Mouse (Mus musculus) heart, adult 2 months (tissue): ENCODE data around the gene Foxj3. TPM values are rescaled to one million over a fixed set of nuclear protein-coding genes. Genes with fewer than 3 reads are reported as not detected.
"Not testable (repeated sequence)": the region's sequence is repeated elsewhere in the genome, so short reads cannot be mapped to it uniquely, and the experiment has no call there.

Experiments
- DNase-seq, 2 experiments: peaks; one replicate each; pipeline ENCODE4 v3.0.0; 2021
- H3K27ac ChIP-seq: fragments of 200-600 bp; 2 replicates; pipeline ENCODE4 v1.8.1; 2022
- H3K27me3 ChIP-seq: fragments of 200-500 bp; 2 replicates; pipeline ENCODE4 v1.6.1; 2012; ENCODE audit warnings: mild to moderate bottlenecking, low read length, inconsistent platforms, mixed read lengths; ENCODE audit not compliant: control insufficient read depth, insufficient read depth
- H3K36me3 ChIP-seq: fragments of 200-500 bp; 2 replicates; pipeline ENCODE4 v1.6.1; 2012; ENCODE audit warnings: low read length, inconsistent platforms; ENCODE audit not compliant: control insufficient read depth, insufficient read depth
- H3K4me1 ChIP-seq: fragments of 200-500 bp; 2 replicates; pipeline ENCODE4 v1.6.1; 2011; ENCODE audit warnings: low read length; ENCODE audit not compliant: control insufficient read depth, insufficient read depth
- H3K4me3 ChIP-seq: fragments of 200-600 bp; 2 replicates; pipeline ENCODE4 v1.8.1; 2022
- H3K79me2 ChIP-seq: fragments of 200-500 bp; replicated peaks from 2 replicates; pipeline ENCODE4 v1.6.1; 2012; ENCODE audit warnings: mild to moderate bottlenecking, inconsistent platforms, low read length, moderate library complexity, mixed read lengths; ENCODE audit not compliant: control insufficient read depth, insufficient read depth
- H3K9ac ChIP-seq: fragments of 200-500 bp; 2 replicates; pipeline ENCODE4 v1.6.1; 2012; ENCODE audit warnings: low read depth, mild to moderate bottlenecking, control low read depth, inconsistent platforms, low read length, mixed read lengths
- CTCF ChIP-seq: fragments of 200-600 bp; IDR thresholded peaks from 2 replicates; pipeline ENCODE4 v1.8.1; 2022; ENCODE audit warnings: antibody characterized with exemption, mild to moderate bottlenecking, moderate library complexity
- EP300 ChIP-seq: fragments of 200-500 bp; IDR thresholded peaks from 2 replicates; pipeline ENCODE4 v1.6.1; 2011; ENCODE audit warnings: low read depth, low read length, control low read depth; ENCODE audit not compliant: insufficient read depth
- POLR2A ChIP-seq: fragments of 200-500 bp; IDR thresholded peaks from 2 replicates; pipeline ENCODE4 v1.6.1; 2011; ENCODE audit warnings: mild to moderate bottlenecking, low read depth, low read length, control low read depth; ENCODE audit not compliant: insufficient read depth
- WGBS: fragments of 180-500 bp; shearing (Covaris S2); methylation state at CpG from one replicate; pipeline ENCODE4 v1.1.7; 2018; 5-methylcytosine and 5-hydroxymethylcytosine counted together
- intact Hi-C: fragments of 180-260 bp; cut with DNase I; formaldehyde crosslinking; loops from one replicate; pipeline ENCODE4 v1.15.1; 2025
- polyA plus RNA-seq: library from polyadenylated mRNA; depleted of rRNA; stranded (reverse); fragments of >200 nt; gene quantifications from 2 replicates; pipeline ENCODE4 v1.2.3, GENCODE M21; 2012
- total RNA-seq, 2 experiments: library from RNA; stranded (reverse); gene quantifications; 2 replicates each; pipeline ENCODE4 v1.2.3; 2021

Foxj3 gene
- total and polyA plus RNA-seq, 3 experiments, result 13.5 to 32.1 (median 30.3) TPM

- no peaks in the 10 kb centered on the region; the same call in none of the 2 replicates for H3K4me1 ChIP-seq
- H3K4me3 ChIP-seq, result no peak overlapping the region
- no peaks in the 10 kb centered on the region for H3K27me3 ChIP-seq
- H3K36me3 ChIP-seq, result no peaks in the 10 kb centered on the region; the same call in 1 of the 2 replicates
- 58% methylated on average over 4 of the region's 4 CpGs for WGBS
- DNase-seq, result no peak
- H3K79me2 ChIP-seq, result no peaks in the 10 kb centered on the region
- no peak overlapping the region for H3K27ac ChIP-seq
- no peak for TF ChIP-seq EP300
- TF ChIP-seq CTCF, result no peak
- TF ChIP-seq POLR2A, result no peak
- H3K9ac ChIP-seq, result no peak overlapping the region
- intact Hi-C loops, result loop anchor here (2.0 to 5.0 kb wide), 2 partner anchors 90 to 197 kb away; partner anchors contain the start of genes Foxj3 and Frg2f1
Observed at GRCm38 (mm10) chr4:119627317-119627716, 90.5 kb downstream of the Foxj3 start.

- not testable (repeated sequence) for H3K9ac ChIP-seq, H3K4me1 ChIP-seq, H3K36me3 ChIP-seq, H3K27me3 ChIP-seq, DNase-seq, H3K27ac ChIP-seq, H3K79me2 ChIP-seq, H3K4me3 ChIP-seq
- peak; percentile 52 for TF ChIP-seq CTCF
- intact Hi-C loops, result loop anchor here (5.0 kb wide), 1 partner anchor 91 kb away; the partner anchor contains the start of genes Foxj3 and Frg2f1
- WGBS, result 72% methylated on average over 4 of the region's 4 CpGs
Observed at GRCm38 (mm10) chr4:119628363-119628762, 91.6 kb downstream of the Foxj3 start.

GRCm38 (mm10) chr4:119631115-119631919 lies 94.5 kb downstream of the Foxj3 start:
- Histone ChIP-seq H3K4me3 (no peak overlapping the region), H3K27me3 (no peaks in the 10 kb centered on the region), H3K9ac (peak overlapping the region; percentile 17), H3K79me2 (no peaks in the 10 kb centered on the region), H3K36me3 (no peaks in the 10 kb centered on the region; the same call in 1 of the 2 replicates), H3K4me1 (peaks cover 2% of the 10 kb centered on the region), H3K27ac (peak overlapping the region; percentile 15; the same call in 1 of the 2 replicates)
- intact Hi-C loops, result loop anchor here (2.0 to 5.0 kb wide), 4 partner anchors 35 to 497 kb away; no protein-coding TSS in a partner anchor
- WGBS, result 39% methylated on average over 11 of the region's 11 CpGs
- peak; percentile 36 to 60 for DNase-seq
- TF ChIP-seq POLR2A (0 out of 2 replicates have a peak, but pooled peaks have one; percentile 19), CTCF (peak; percentile 87), EP300 (peak; percentile 80)

GRCm38 (mm10) chr4:119632721-119633120 lies 95.9 kb downstream of the Foxj3 start:
- Histone ChIP-seq H3K27ac (peak overlapping the region; percentile 11; the same call in 1 of the 2 replicates), H3K4me3 (no peak overlapping the region), H3K79me2 (no peaks in the 10 kb centered on the region), H3K27me3 (no peaks in the 10 kb centered on the region), H3K36me3 (no peaks in the 10 kb centered on the region), H3K4me1 (peaks cover 2% of the 10 kb centered on the region), H3K9ac (no peak overlapping the region)
- TF ChIP-seq EP300 (no peak), CTCF (no peak), POLR2A (no peak)
- 48% methylated on average over 7 of the region's 7 CpGs for WGBS
- DNase-seq, result no peak
- intact Hi-C loops, result loop anchor here (5.0 kb wide), 1 partner anchor 385 kb away; no protein-coding TSS in a partner anchor

- no peak overlapping the region for H3K9ac ChIP-seq
Observed at GRCm38 (mm10) chr4:119633342-119633741, 96.5 kb downstream of the Foxj3 start.

GRCm38 (mm10) chr4:119633948-119634347 lies 97.1 kb downstream of the Foxj3 start:
- 83% methylated on average over 3 of the region's 3 CpGs for WGBS
- DNase-seq, result no peak
- no peak overlapping the region for H3K27ac ChIP-seq
- intact Hi-C loops, result loop anchor here (5.0 kb wide), 1 partner anchor 387 kb away; no protein-coding TSS in a partner anchor
- H3K79me2 ChIP-seq, result no peaks in the 10 kb centered on the region
- H3K4me3 ChIP-seq, result no peak overlapping the region
- TF ChIP-seq CTCF (no peak), EP300 (no peak), POLR2A (no peak)
- H3K4me1 ChIP-seq, result peaks cover 2% of the 10 kb centered on the region
- H3K36me3 ChIP-seq, result no peaks in the 10 kb centered on the region
- H3K27me3 ChIP-seq, result no peaks in the 10 kb centered on the region
- H3K9ac ChIP-seq, result no peak overlapping the region

More at GRCm38 (mm10) chr4:119633342-119633741, 96.5 kb downstream of the Foxj3 start:
- WGBS, result 58% methylated on average over 7 of the region's 7 CpGs
- no peak overlapping the region for H3K4me3 ChIP-seq
- intact Hi-C loops, result loop anchor here (5.0 kb wide), 1 partner anchor 386 kb away; no protein-coding TSS in a partner anchor
- H3K4me1 ChIP-seq, result peaks cover 2% of the 10 kb centered on the region
- TF ChIP-seq EP300 (no peak), POLR2A (no peak), CTCF (no peak)
- H3K27ac ChIP-seq, result no peak overlapping the region
- DNase-seq, result no peak
- H3K79me2 ChIP-seq, result no peaks in the 10 kb centered on the region
- no peaks in the 10 kb centered on the region for H3K27me3 ChIP-seq
- H3K36me3 ChIP-seq, result no peaks in the 10 kb centered on the region
